Mouse (Mus musculus) erythroblast, embryonic 14.5 days (primary cell): Measurements from ENCODE around the gene Zfp207.

Experiments used
- GATA1 ChIP-seq: IDR thresholded peaks from 2 replicates; pipeline ENCODE4 v1.6.1; 2012; ENCODE audit warnings: low read length, inconsistent platforms, mixed read lengths
- TAL1 ChIP-seq: IDR thresholded peaks from 3 replicates; pipeline ENCODE4 v1.6.1; 2012; ENCODE audit warnings: low read length, inconsistent platforms, mixed read lengths

DNA sequence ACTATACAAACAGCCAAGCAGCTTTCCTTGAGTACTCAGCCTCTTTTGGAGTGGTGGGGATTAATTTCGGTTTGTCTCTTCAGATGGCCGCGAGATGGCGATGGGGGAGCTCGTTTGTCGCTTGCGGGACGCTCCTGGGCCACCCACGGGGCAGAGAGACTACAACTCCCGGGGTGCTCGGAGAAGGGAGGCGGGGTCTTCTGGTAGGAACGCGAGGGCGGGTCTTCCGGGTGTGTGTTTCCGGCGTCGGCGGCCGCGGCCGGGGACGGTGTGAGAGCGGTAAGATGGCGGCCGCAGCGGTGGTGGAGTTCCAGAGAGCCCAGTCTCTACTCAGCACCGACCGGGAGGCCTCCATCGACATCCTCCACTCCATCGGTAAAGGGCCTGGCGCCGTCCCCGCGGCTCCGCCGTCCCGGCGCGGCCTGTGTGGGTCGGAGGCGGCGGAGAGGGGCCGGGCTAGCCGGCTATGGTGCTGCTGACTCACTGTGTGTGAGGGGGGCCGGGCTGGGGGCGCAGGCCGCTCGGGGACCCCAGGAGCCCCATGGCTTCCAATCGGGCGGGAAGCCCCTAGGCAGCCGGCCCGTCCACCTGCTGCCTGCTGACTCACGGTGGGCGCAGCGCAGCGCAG is 45.4 kb downstream of the Zfp207 start, which contains the start of gene Psmd11:
- TF ChIP-seq TAL1 (no peak), GATA1 (no peak)
